Mouse (Mus musculus) heart, postnatal 0 days (tissue): ENCODE measurements around the gene Soat2.

Source experiments
- CTCF ChIP-seq: IDR thresholded peaks from 2 replicates; pipeline ENCODE4 v1.5.1; 2016; ENCODE audit warnings: antibody characterized with exemption, control low read depth, low read depth
- EP300 ChIP-seq: IDR thresholded peaks from 2 replicates; pipeline ENCODE4 v1.6.1; 2016; ENCODE audit warnings: antibody characterized with exemption, low read depth

- TF ChIP-seq CTCF (no peak), EP300 (no peak)
Measured at GRCm38 (mm10) chr15:102150301-102151135, at the start of gene Soat2.
